Mouse (Mus musculus) urinary bladder, adult 2 months (tissue): ENCODE results near the gene Scp2. TPM values are rescaled to one million over a fixed set of nuclear protein-coding genes. Genes with fewer than 3 reads are reported as not detected.

Experiments used
- DNase-seq: peaks from one replicate; pipeline ENCODE4 v3.0.0; 2022; ENCODE audit warnings: low spot score
- polyA plus RNA-seq: library from polyadenylated mRNA; depleted of rRNA; stranded (reverse); fragments of >200 nt; gene quantifications from 2 replicates; pipeline ENCODE4 v1.2.3, GENCODE M21; 2012; rRNA removed

Scp2 gene
- polyA plus RNA-seq, 1 experiment: 476 TPM

DNA sequence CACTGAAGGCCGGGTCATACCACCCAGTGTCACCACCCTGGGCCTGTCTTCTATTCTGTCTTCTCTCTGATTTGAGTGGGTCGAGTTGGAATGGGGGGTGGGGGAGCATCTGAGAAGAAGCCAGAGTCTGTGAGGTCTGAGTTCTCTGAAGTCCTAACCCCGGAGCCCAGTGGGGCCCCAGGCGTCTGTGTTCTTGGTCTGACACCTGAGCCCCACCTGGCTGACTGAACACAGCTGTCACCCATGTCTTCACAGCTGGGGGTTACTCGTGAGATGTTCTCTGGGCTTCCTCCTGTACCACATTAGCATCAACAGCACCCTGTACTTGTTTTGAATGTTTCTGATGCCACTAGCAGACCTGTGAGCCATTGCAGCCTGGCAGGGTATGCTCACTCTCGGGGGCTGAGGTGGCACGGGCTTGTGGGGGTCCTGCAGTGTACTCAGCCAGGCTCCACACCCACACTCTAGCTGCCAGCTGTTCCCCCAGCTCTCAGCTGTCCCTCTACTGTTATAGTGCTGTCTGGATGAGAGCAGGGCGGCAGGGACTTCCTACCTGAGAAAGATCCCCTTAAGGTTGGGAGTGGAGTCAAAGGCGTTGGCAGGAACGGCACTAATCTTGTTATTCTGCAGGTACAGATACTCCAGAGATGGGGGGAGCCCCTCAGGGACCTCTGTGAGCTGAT, 126.4 kb downstream of the Scp2 start:
- no peak for DNase-seq

DNA sequence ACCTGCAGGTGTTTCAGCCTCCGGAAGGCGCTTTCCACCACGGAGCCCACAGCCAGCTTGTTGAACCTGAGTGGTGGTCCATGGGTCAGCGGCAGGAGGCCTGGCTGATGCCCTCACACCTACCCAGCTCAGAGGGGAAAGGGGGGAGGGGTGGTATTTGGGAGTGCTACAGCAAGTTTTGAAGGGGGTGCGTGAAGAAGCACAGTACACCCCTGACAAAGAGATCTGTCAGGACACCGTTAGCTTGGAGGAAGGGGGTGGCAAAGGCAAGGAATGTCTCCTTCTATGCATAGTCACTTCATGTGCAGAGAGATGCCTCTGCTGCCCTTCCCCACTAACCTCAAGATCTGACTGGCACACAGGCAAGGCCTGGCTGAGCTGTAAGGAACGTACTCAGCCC, 127.0 kb downstream of the Scp2 start:
- no peak for DNase-seq

DNA sequence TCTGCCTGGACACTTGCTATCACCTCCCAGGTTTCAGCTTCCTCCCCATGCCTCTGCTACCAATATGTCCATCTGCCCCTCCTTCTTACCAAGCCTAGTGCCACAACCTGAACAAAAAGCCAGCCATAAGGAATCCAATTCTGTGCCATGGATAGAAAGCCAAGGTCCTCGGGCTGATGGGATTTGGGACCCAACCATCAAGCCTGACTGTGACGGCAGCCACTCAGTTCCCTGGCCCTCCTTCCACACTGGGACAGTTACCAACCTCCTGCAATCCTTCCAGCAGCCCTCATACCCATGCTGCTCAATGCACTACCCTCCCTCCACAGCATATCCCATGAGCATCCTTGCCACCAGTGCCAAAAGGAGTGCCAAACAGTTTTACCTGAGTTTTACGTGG, 128.5 kb downstream of the Scp2 start:
- no peak for DNase-seq

DNA sequence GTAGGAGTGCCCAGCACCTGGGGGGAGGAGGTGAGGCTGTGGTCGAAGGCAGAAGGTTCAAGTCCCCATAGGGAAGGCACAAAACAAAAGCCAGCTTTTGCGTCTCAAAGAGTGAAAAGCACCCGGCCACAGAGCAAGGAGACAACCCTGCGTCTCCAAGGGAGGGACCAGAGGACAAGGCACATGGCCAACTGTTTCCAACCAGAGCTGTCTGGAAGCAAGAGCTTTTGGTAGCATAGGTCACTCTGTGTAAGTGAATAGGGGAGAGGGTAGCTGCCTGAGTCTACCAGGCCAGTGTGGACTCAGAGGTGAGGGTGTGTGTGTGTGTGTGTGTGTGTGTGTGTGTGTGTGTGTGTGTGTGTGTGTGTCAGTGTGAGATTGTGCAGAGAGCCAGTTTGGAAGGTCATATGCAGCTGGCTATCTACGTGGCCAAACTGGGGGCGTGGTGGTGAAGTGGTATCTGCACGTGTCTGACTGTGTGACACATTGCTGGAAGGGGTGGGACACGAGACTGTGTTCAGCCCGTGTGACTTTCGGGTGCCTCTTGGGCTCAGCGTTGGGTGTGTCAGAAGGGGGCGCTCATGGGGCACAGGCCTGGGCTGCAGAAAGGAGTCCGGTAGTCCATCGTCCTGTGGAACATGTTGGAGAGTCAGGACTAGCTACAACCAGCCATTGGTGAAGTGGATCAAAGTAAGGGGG, 129.6 kb downstream of the Scp2 start:
- no peak for DNase-seq

DNA sequence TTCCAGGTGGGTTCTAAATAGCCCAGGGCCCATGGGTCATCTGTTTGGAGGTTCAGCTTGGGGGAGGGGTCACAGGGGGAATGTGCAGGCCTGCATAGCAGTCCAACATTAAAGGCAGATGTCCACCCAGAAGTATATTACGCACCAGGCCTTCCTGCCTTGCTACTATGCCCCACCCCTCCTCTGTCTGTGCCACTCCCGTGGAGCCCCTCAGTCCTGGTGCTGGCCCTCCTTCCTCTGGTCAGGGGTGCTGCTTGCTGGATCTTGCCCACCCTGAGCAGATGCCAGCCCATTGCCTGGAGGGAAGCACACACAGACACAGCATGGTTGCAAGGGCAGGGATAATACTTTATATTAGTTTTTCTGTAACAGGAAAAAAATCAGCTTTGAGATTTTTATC, 130.3 kb downstream of the Scp2 start:
- DNase-seq: no peak

DNA sequence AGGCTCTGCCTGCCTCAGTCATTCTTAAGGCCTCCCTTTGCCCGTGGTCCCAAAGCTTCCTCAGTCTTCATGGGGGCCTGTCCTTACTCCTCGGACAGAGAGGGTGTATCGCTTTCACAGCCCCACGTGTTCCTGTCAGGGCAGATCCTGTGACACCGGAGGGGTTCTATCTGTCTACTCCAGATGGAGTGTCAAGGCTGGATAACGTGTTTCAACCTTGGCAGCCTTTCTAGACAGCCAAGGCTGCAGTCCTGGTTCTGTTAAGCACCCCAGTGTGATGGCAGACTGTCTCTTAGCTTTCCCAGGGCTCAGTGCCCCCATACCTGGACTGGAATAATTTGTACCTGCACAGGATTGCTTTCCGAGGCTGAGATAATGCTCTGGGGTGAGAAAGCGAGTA, 136.3 kb downstream of the Scp2 start:
- no peak for DNase-seq

DNA sequence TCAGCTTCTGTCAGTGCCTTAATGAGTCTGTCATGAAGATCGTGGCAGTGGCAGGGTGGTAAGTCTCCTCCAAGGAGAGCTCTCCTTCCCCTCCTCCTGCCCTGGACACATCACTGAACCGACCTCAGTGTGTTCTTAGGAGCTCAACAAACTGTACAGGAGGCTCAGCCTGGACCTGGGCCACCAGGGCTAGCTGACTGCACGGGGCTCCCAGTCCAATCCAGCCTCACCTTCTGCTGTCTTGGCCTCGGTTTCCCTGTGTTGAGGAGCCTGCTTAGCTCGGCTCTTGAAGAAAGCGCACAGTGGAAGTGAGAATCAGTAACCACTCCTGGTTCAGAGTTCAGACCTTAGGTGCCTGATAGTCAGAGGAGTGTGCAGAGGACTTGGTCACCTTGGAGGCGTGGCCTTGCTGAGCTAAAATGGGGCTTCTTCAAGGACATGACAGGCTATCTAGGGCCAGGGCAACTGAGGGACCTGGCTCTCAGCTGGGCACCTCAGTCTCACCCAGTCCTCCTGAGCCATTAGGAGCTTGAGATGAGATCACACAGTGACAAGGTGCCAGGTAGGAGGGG, 137.2 kb downstream of the Scp2 start:
- DNase-seq: no peak

DNA sequence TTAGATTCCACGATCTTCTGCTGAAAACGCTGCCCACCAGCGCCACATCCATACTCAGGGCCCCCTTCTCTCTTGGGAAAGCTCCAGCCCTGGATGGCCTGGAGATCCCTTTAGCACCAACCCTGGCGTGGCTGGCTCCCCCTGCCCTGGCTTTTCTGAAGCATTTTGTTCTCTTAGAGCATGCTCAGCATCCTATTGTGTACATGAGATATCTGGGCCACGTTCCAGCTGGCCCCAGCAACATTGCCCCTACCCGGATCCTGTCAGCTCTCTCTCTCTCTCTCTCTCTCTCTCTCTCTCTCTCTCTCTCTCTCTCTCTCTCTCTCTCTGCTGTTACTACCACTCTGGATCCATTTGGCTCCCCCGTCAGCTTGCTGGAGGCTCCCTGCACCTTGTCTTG, 139.5 kb downstream of the Scp2 start:
- no peak for DNase-seq

DNA sequence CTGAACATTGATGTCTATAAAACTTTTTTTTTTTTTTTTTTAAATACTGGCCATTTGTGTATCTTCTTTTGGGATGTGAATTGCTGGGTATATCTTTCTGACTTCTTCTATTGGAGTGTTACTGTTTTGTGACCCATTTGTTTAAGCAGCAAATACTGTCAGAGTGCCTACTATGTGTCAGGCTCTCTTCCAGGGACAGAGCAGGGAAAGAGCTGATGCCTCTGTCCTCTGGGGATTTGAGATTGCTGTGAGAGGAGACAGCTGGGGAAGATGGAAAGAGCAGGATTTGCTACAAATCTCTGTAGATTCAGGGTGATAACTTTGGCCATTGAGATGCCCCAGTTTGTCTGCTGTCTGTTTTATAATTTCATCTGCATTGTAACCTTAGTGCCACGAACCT, 145.4 kb downstream of the Scp2 start:
- DNase-seq: no peak

DNA sequence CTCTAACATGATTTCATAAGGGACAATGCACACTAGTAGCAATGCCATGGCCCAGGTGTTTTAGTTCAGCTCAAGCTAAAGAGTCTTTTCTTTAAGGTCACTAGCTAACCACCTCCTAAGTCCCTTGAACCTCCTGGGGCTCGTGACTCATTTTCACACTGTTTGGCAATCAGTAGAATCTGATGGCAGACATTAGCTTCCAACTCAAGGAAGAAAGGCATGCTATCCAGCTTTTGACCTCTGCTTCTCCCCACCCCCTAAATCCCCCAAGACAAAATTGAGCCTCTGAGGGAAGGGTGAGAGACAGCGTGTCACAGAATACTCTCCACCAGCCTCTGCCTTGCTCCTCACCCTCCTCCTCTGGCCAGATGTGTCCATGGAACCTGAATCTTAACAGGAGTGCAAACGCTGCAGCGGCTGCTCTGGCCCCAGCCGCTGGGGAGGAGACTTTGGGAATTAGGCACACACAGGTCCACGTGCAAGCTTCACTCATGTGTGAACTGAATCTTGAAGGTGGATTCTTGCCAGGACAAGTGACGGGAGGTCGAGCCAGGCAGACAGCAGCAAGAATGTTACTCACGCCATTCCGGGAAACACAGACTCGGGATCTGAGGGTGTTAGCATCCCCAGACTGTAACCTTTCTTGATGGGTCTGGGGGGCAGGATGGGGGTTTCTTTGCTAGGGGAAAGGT, 146.0 kb downstream of the Scp2 start:
- DNase-seq: no peak

DNA sequence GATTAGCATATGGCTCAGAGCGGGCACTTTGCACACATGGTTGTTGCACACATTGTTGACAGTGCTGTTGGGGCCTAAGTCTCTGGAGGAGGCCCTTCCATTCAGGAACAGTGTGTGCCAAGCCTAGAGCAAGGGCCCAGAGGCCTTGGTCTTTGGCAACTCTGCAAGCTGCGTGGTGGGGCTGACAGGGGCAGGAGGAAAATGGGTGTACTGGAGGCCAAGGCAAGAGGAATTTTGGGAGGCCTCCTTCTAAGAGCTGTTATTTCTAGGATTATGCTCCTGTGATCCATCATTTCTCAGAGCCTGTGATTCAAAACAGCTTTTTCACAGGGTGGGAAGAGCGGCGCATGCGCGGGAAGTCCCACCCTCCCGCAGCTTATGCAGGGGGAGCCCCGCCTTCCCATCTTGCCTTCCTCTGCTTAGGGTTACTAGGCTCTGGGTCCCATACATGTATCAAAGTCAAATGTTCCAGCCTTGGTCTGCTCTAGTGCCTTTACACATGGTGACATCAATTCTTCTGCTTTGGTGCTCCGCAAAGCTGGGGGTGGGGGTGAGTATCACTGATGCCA, 148.3 kb downstream of the Scp2 start:
- DNase-seq: no peak

DNA sequence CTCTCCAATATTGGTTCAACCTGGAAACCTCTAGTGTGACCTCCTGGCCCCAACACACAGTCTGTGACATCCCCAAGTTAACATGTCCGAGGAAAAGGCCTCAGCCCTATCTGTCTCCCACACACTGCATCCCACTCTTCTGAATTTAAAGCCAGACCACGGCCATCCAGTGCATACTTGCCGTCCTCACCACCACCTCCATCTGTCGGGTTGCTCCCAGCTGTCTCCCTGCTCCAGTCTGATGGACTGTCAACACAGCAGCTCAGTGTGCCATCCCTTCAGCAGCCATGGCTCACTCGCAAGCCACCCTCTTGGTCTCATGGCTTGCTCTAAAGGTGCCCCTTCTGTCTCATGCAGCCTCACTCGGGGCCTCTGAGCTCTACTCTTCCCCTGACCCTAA, 149.1 kb downstream of the Scp2 start:
- DNase-seq: no peak

DNA sequence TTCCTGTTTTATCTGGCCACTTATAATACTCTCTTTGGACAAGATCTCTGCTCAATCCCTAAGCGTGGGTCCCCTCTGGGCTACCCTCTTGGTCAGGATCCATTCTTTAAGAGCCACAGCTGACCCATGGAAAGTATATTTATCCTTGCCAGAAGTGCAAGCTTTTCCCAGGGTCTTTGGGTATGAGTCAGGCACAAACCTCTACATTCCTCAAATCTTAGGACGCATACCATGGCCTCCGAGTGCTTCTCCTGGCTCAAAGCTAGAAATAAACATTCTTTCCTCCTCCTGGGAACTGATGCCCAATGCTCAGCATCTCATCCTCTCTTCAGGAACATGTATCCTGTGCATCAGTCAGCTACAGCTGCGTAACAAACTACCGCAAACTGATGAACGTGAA, 149.8 kb downstream of the Scp2 start:
- DNase-seq: no peak

Other genes starting within 250 kb of the Scp2 start
- gene Cpt2, start 221.4 kb downstream of the Scp2 start, polyA plus RNA-seq: 42.2 and 43.3 TPM in 2 replicates
- 1.4 and 1.6 TPM in 2 replicates for gene Slc1a7, start 176.7 kb downstream of the Scp2 start, polyA plus RNA-seq
- 93.0 and 110 TPM in 2 replicates for gene Podn, start 48.6 kb downstream of the Scp2 start, polyA plus RNA-seq
- gene Echdc2, start 20.4 kb upstream of the Scp2 start, polyA plus RNA-seq: 98.2 and 167 TPM in 2 replicates
- gene Zyg11a, start 73.0 kb upstream of the Scp2 start, polyA plus RNA-seq: 0.13 and 0.18 TPM in 2 replicates
- 15.3 and 17.4 TPM in 2 replicates for gene Zyg11b, start 156.1 kb upstream of the Scp2 start, polyA plus RNA-seq
- gene Coa7, start 183.1 kb upstream of the Scp2 start, polyA plus RNA-seq: 11.9 and 12.3 TPM in 2 replicates
- 0.15 TPM in 1 of 2 replicates, not detected in the other for gene Shisal2a, start 238.4 kb upstream of the Scp2 start, polyA plus RNA-seq